Mouse (Mus musculus) forebrain, embryonic 14.5 days (tissue): Measurements from ENCODE around the gene C1galt1. TPM values are rescaled to one million over a fixed set of nuclear protein-coding genes. Genes with fewer than 3 reads are reported as not detected.

Source experiments
- ATAC-seq: fragments of 200-750 bp; cut with Nextera tagmentation; 2 replicates; pipeline ENCODE4 v1.8.0; 2017; ENCODE audit warnings: mild to moderate bottlenecking, moderate library complexity
- DNase-seq: peaks from one replicate; pipeline ENCODE4 v3.0.0-alpha.2; 2015; ENCODE audit warnings: low spot score
- H3K27ac ChIP-seq: fragments of 300-500 bp; sonication (generic); 2 replicates; pipeline ENCODE4 v1.5.1; 2014; ENCODE audit warnings: low read depth, mild to moderate bottlenecking, control low read depth, low read length, moderate library complexity
- H3K27me3 ChIP-seq: fragments of 300-500 bp; sonication (generic); replicated peaks from 2 replicates; pipeline ENCODE4 v1.6.1; 2014; ENCODE audit warnings: low read length, control low read depth, mixed read lengths; ENCODE audit not compliant: control insufficient read depth, insufficient read depth
- H3K36me3 ChIP-seq: fragments of 300-500 bp; sonication (generic); 2 replicates; pipeline ENCODE4 v1.6.1; 2014; ENCODE audit warnings: low read length, control low read depth; ENCODE audit not compliant: control insufficient read depth, insufficient read depth
- H3K4me1 ChIP-seq: fragments of 300-500 bp; sonication (generic); 2 replicates; pipeline ENCODE4 v1.6.1; 2014; ENCODE audit warnings: antibody characterized with exemption, low read length, control low read depth; ENCODE audit not compliant: control insufficient read depth, insufficient read depth
- H3K4me2 ChIP-seq: fragments of 300-500 bp; sonication (generic); 2 replicates; pipeline ENCODE4 v1.6.1; 2014; ENCODE audit warnings: mild to moderate bottlenecking, control low read depth, low read length
- H3K4me3 ChIP-seq: fragments of 300-500 bp; sonication (generic); 2 replicates; pipeline ENCODE4 v1.5.1; 2014; ENCODE audit warnings: low read depth, low read length, control low read depth
- H3K9ac ChIP-seq: fragments of 300-500 bp; sonication (generic); 2 replicates; pipeline ENCODE4 v1.6.1; 2014; ENCODE audit warnings: mild to moderate bottlenecking, low read length, control low read depth, moderate library complexity
- H3K9me3 ChIP-seq: fragments of 300-500 bp; sonication (generic); replicated peaks from 2 replicates; pipeline ENCODE4 v1.6.1; 2016; ENCODE audit warnings: low read length, control low read depth, mixed read lengths; ENCODE audit not compliant: control insufficient read depth
- WGBS: fragments of 180-500 bp; shearing (Covaris S2); extraction: QIAGEN DNeasy Blood & Tissue Kit; methylation state at CpG from one replicate; pipeline ENCODE4 v1.1.7; 2014; 5-methylcytosine and 5-hydroxymethylcytosine counted together
- polyA plus RNA-seq: library from polyadenylated mRNA; unstranded; fragments of >200 nt; fragmentation: Nextera tagmentation; extraction: Ambion mirVana; gene quantifications from 2 replicates; pipeline ENCODE4 v1.2.1, GENCODE M21; 2014

The C1galt1 gene
- polyA plus RNA-seq, 1 experiment from 2014 or later: 2.5 TPM

GRCm38 (mm10) chr6:7843726-7844411 is 773 bp upstream of the C1galt1 start:
- no peaks in the 10 kb centered on the region for H3K36me3 ChIP-seq
- peaks cover 6% of the 10 kb centered on the region; the same call in 1 of the 2 replicates for H3K4me1 ChIP-seq
- no peak overlapping the region; the same call in 1 of the 2 replicates for H3K9ac ChIP-seq
- H3K27me3 ChIP-seq: no peaks in the 10 kb centered on the region
- no peaks in the 10 kb centered on the region for H3K9me3 ChIP-seq
- peak overlapping the region; percentile 75 for H3K4me2 ChIP-seq
- no peak for DNase-seq
- peak overlapping the region; percentile 76 for H3K4me3 ChIP-seq
- ATAC-seq: peak; percentile 0; the same call in 1 of the 2 replicates
- WGBS: 66% methylated on average over 10 of the region's 10 CpGs
- H3K27ac ChIP-seq: peak overlapping the region; percentile 91; the same call in 1 of the 2 replicates

DNA sequence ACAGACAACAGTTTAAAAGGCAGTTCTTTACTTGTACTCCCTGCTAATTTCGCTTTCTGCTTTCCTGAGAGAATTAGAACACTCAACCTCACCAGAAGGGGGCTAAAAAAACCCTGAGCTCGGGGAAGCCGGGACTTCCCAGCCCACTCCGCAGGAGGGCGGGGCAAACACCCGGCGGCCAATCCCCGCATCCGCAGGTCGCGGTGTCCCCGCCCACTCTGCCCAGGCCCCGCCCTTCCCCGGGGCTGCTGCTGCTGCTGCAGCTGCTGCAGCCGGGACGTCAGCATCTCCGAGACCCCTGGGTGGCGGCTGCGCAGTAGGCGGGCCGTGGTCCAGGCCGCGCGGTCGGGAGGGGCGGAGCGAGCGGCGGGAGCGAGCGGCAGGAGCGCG is 235 bp upstream of the C1galt1 start:
- Histone ChIP-seq H3K36me3 (no peaks in the 10 kb centered on the region), H3K4me1 (peaks cover 6% of the 10 kb centered on the region; the same call in 1 of the 2 replicates), H3K4me3 (peak overlapping the region; percentile 76), H3K27me3 (no peaks in the 10 kb centered on the region), H3K4me2 (peak overlapping the region; percentile 75), H3K9ac (peak overlapping the region; percentile 89), H3K9me3 (no peaks in the 10 kb centered on the region), H3K27ac (peak overlapping the region; percentile 91)
- ATAC-seq (peak; percentile 99), DNase-seq (peak; percentile 97)
- 0% methylated on average over 32 of the region's 33 CpGs for WGBS

DNA sequence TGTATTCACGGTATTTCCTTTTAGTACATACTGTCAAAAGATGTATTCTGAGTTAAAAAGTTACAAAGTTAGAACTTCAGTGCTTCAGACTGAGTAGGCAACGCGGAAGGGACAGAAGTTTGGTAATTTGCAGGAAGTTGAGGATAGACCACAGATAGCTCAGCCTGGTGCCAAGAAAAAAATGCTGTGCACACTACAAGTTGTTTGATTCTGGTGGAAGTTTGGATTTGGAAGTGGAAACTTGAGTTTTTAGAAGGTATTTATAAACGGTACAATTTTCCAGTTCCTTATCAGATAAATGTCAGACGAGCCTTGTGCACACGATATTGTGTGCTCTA is 1.0 kb downstream of the C1galt1 start:
- H3K9ac ChIP-seq: no peak overlapping the region
- ATAC-seq: no peak
- H3K4me2 ChIP-seq: peak overlapping the region; percentile 75
- no peaks in the 10 kb centered on the region for H3K27me3 ChIP-seq
- WGBS: 24% methylated on average over 6 of the region's 6 CpGs
- peak overlapping the region; percentile 76 for H3K4me3 ChIP-seq
- no peaks in the 10 kb centered on the region for H3K9me3 ChIP-seq
- no peaks in the 10 kb centered on the region for H3K36me3 ChIP-seq
- no peak overlapping the region for H3K27ac ChIP-seq
- H3K4me1 ChIP-seq: peaks cover 6% of the 10 kb centered on the region; the same call in 1 of the 2 replicates
- DNase-seq: no peak

DNA sequence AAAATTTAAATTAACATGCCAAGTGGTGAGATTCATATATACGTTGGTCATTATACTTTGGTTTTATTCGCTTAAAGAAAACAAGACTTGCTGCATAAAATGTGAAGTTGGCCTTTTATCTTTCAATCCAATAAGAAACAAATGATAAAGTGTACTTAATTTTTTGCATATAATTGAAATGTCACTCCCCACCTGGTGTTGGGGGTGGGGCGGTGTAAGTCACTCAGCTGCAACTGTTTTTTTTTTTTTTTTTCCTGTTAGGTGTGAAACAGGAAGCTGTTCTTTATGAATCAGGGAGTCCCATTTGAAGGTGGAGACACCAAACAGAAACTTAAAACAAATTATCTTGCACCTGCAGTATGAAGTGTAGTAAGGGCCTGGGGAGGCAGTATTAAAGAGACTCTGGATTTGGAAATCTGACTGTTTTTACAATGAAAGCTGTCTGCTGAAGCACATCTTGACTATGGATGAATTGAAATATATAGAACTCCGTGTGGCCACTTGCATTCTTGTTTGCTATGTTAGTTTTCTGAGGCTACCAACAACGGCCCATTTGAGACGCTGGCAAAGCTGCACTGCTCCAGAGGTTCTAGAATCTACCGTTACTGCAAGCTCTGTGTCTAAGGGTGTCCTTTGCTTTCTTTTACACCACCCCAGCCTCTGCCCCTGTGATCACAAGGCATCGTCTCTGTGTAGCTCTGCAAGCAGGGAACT is 2.2 kb downstream of the C1galt1 start:
- H3K4me2 ChIP-seq: no peak overlapping the region
- no peak for ATAC-seq
- no peak overlapping the region for H3K4me3 ChIP-seq
- H3K36me3 ChIP-seq: no peaks in the 10 kb centered on the region
- no peak for DNase-seq
- H3K9me3 ChIP-seq: no peaks in the 10 kb centered on the region
- 81% methylated on average over 8 of the region's 8 CpGs for WGBS
- H3K9ac ChIP-seq: no peak overlapping the region
- H3K4me1 ChIP-seq: peaks cover 6% of the 10 kb centered on the region; the same call in 1 of the 2 replicates
- H3K27me3 ChIP-seq: no peaks in the 10 kb centered on the region
- H3K27ac ChIP-seq: no peak overlapping the region

DNA sequence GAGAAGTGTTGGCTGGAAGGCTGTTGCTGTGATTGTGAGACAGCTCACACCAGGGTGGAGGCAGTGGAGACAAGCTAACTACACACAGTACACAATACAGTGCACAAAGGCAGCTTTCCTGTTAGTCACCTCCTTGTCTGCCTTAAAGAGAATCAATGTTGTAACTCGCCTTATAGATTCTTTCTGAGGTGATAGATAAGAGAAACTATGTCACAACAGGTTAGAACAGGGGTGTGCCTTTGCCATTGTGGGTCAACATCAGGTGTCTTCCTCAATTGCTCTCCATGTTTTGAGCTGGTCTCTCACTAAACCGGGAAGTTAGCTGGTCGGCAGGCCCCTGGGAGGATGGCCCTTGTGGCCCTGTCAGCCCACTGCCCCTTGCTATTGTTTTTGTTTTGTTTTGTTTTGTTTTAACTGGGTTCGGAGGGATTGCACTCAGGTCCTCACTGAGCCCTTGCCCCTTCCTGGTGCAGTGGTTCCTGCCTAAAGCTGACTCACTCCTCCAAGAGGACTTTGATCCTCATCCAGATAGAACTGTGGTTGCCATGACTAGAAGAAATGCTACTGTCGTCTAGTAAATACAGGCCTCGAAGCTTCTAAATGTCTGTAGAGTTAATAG is 3.4 kb downstream of the C1galt1 start:
- Histone ChIP-seq H3K27ac (no peak overlapping the region), H3K4me3 (no peak overlapping the region), H3K27me3 (no peaks in the 10 kb centered on the region), H3K4me2 (no peak overlapping the region), H3K4me1 (peaks cover 6% of the 10 kb centered on the region; the same call in 1 of the 2 replicates), H3K9me3 (no peaks in the 10 kb centered on the region), H3K9ac (no peak overlapping the region), H3K36me3 (no peaks in the 10 kb centered on the region)
- DNase-seq (no peak), ATAC-seq (no peak)
- 70% methylated on average over 6 of the region's 6 CpGs for whole genome bisulfite sequencing

GRCm38 (mm10) chr6:7848714-7849113 is 4.1 kb downstream of the C1galt1 start:
- Histone ChIP-seq H3K4me2 (no peak overlapping the region), H3K9ac (no peak overlapping the region), H3K27ac (no peak overlapping the region), H3K9me3 (no peaks in the 10 kb centered on the region), H3K4me1 (peaks cover 6% of the 10 kb centered on the region; the same call in 1 of the 2 replicates), H3K4me3 (no peak overlapping the region), H3K27me3 (no peaks in the 10 kb centered on the region), H3K36me3 (no peaks in the 10 kb centered on the region)
- ATAC-seq (no peak), DNase-seq (no peak)
- 89% methylated on average over 9 of the region's 9 CpGs for WGBS

DNA sequence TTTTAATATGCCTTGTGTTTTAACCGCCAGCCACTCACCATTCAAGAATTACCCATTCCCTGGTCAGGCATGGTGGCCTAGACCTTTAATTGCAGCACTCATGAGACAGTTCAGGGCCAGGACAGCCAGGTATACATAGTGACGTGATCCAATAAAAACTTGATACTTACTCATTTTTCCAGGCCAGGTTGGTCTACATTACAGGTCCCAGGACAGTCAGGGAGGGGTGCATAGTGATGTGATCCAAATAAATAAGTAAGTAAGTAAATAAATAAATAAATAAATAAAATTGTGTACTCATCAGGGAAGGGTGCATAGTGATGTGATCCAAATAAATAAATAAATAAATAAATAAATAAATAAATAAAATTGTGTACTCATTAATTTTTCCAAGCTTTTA is 6.4 kb downstream of the C1galt1 start:
- H3K9ac ChIP-seq: no peak overlapping the region
- no peaks in the 10 kb centered on the region for H3K27me3 ChIP-seq
- DNase-seq: no peak
- no peaks in the 10 kb centered on the region for H3K9me3 ChIP-seq
- ATAC-seq: no peak
- no peak overlapping the region for H3K27ac ChIP-seq
- H3K4me1 ChIP-seq: no peaks in the 10 kb centered on the region
- no peak overlapping the region for H3K4me2 ChIP-seq
- no peak overlapping the region for H3K4me3 ChIP-seq
- no peaks in the 10 kb centered on the region for H3K36me3 ChIP-seq
- 92% methylated on average over 2 of the region's 2 CpGs for WGBS

GRCm38 (mm10) chr6:7852919-7853318 is 8.3 kb downstream of the C1galt1 start:
- Histone ChIP-seq H3K27me3 (no peaks in the 10 kb centered on the region), H3K36me3 (no peaks in the 10 kb centered on the region), H3K9ac (no peak overlapping the region), H3K4me1 (no peaks in the 10 kb centered on the region), H3K27ac (no peak overlapping the region), H3K9me3 (no peaks in the 10 kb centered on the region), H3K4me3 (no peak overlapping the region), H3K4me2 (no peak overlapping the region)
- no peak for DNase-seq
- no peak for ATAC-seq
- 66% methylated on average over 1 of the region's 1 CpGs for WGBS

GRCm38 (mm10) chr6:7853461-7853860 is 8.8 kb downstream of the C1galt1 start:
- Histone ChIP-seq H3K9me3 (no peaks in the 10 kb centered on the region), H3K27ac (no peak overlapping the region), H3K36me3 (no peaks in the 10 kb centered on the region), H3K9ac (no peak overlapping the region), H3K4me3 (no peak overlapping the region), H3K4me2 (no peak overlapping the region), H3K4me1 (no peaks in the 10 kb centered on the region), H3K27me3 (no peaks in the 10 kb centered on the region)
- DNase-seq: no peak
- 74% methylated on average over 3 of the region's 3 CpGs for WGBS
- no peak for ATAC-seq
